Mouse (Mus musculus): ENCODE data around the gene Gtf2h1. TPM values are rescaled to one million over a fixed set of nuclear protein-coding genes. Genes with fewer than 3 reads are reported as not detected.

The Gtf2h1 gene
- polyA plus RNA-seq, 1 experiment from 2014 or later = 37.0 TPM

GRCm38 (mm10) chr7:46840787-46841525, 45.1 kb downstream of the Gtf2h1 start, which contains the start of gene Ldha:
TSS of gene Ldha (plus strand) at chr7:46841475.
- no peaks in the 10 kb centered on the region for H3K36me3 ChIP-seq
- no peak for ATAC-seq (ENCODE audit: low FRiP score)
- no peak within 1 kb of the TSS for H3K9ac ChIP-seq (replicated peaks)
- no peaks in the 10 kb centered on the region; the same call in 1 of the 2 replicates for H3K27me3 ChIP-seq (replicated peaks)
- no peaks in the 10 kb centered on the region for H3K9me3 ChIP-seq (replicated peaks)
- WGBS = 34% methylated on average over 6 of the region's 6 CpGs
- H3K4me2 ChIP-seq = no peak within 1 kb of the TSS
- H3K4me1 ChIP-seq = peaks cover 27% of the 10 kb centered on the region
- no peak within 1 kb of the TSS for H3K4me3 ChIP-seq (replicated peaks)
- H3K27ac ChIP-seq (replicated peaks) = no peak within 1 kb of the TSS

GRCm38 (mm10) chr7:46842278-46842677, 46.4 kb downstream of the Gtf2h1 start:
- no peak for ATAC-seq (ENCODE audit: low FRiP score)
- no peaks in the 10 kb centered on the region for H3K9me3 ChIP-seq (replicated peaks)
- H3K4me1 ChIP-seq = peaks cover 38% of the 10 kb centered on the region
- no peak overlapping the region for H3K4me2 ChIP-seq
- H3K9ac ChIP-seq (replicated peaks) = no peak overlapping the region
- H3K27me3 ChIP-seq (replicated peaks) = no peaks in the 10 kb centered on the region; the same call in 1 of the 2 replicates
- no peaks in the 10 kb centered on the region for H3K36me3 ChIP-seq
- no peak overlapping the region for H3K27ac ChIP-seq (replicated peaks)
- 38% methylated on average over 5 of the region's 5 CpGs for WGBS
- H3K4me3 ChIP-seq (replicated peaks) = no peak overlapping the region

DNA sequence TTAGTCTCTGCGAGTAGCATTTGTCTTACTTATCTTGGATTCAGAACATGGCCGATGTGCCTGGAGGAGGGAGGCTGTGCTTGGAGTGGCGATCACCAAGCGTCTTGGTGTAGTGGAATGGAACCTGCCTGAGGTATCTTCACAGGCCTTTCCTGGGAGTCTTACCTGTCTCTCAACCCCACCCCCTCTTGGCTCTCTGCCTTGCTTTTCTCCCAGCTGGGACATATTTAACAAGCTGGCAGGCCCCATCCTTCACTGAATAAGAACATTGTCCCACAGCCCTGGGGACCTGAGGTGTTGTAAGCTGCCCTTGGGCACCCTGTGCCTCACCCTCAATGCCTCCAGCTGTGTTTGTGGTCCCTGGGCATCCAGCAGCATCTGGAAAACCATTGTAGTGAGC, 47.7 kb downstream of the Gtf2h1 start:
- no peak for ATAC-seq (ENCODE audit: low FRiP score)

GRCm38 (mm10) chr7:46845211-46845977, 49.5 kb downstream of the Gtf2h1 start:
- under 1% methylated on average over 51 of the region's 51 CpGs for WGBS

More for the DNA sequence above, 47.7 kb downstream of the Gtf2h1 start:
- H3K27ac ChIP-seq (replicated peaks) = no peak overlapping the region
- H3K27me3 ChIP-seq (replicated peaks) = no peaks in the 10 kb centered on the region; the same call in 1 of the 2 replicates
- no peak overlapping the region for H3K9ac ChIP-seq (replicated peaks)
- H3K36me3 ChIP-seq = 0 out of 2 replicates have a peak, but pooled peaks cover under 1% of the 10 kb centered on the region
- H3K4me1 ChIP-seq = peaks cover 32% of the 10 kb centered on the region
- H3K4me3 ChIP-seq (replicated peaks) = no peak overlapping the region
- H3K4me2 ChIP-seq = no peak overlapping the region
- no peaks in the 10 kb centered on the region for H3K9me3 ChIP-seq (replicated peaks)
- 88% methylated on average over 4 of the region's 4 CpGs for WGBS

DNA sequence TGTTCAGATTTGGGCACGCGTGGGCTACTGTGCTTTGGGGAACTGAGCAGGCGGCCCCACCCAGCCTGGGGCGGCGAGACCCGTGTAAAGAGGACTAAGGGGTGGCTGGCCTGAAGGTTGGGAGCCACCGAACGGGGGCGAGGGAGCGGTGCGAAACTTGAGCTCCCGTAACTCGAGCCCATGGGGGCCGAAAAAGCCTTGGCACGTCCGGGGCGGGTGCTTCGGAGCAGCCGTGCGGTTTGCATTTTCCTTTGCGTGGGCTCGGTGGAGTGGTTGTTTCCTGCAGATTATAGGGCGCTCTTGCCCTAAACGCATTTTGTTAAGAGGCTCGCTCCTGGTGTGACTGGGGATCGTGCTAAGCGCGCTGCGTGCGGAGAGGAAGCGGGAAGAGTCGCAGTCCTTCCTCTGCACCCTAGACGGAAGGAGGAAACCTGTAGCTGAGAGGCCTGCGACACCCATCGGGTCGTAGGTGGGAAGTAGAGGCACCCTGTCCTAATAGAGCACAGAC, 50.1 kb downstream of the Gtf2h1 start:
- H3K9ac ChIP-seq (replicated peaks) = peak overlapping the region; percentile 87
- peak overlapping the region; percentile 93 for H3K4me2 ChIP-seq
- H3K36me3 ChIP-seq = peaks cover 20% of the 10 kb centered on the region
- peak; percentile 51 for ATAC-seq (ENCODE audit: low FRiP score)
- no peaks in the 10 kb centered on the region for H3K27me3 ChIP-seq (replicated peaks)
- H3K9me3 ChIP-seq (replicated peaks) = no peaks in the 10 kb centered on the region
- peaks cover 21% of the 10 kb centered on the region for H3K4me1 ChIP-seq
- peak overlapping the region; percentile 90 for H3K27ac ChIP-seq (replicated peaks)
- H3K4me3 ChIP-seq (replicated peaks) = peak overlapping the region; percentile 87
- under 1% methylated on average over 36 of the region's 36 CpGs for WGBS

More at GRCm38 (mm10) chr7:46845211-46845977, 49.5 kb downstream of the Gtf2h1 start:
- H3K4me3 ChIP-seq (replicated peaks) = peak overlapping the region; percentile 87
- no peaks in the 10 kb centered on the region; the same call in 1 of the 2 replicates for H3K27me3 ChIP-seq (replicated peaks)
- H3K9me3 ChIP-seq (replicated peaks) = no peaks in the 10 kb centered on the region
- ATAC-seq (ENCODE audit: low FRiP score) = peak; percentile 92
- peaks cover 16% of the 10 kb centered on the region for H3K36me3 ChIP-seq
- peak overlapping the region; percentile 90 for H3K27ac ChIP-seq (replicated peaks)
- H3K4me1 ChIP-seq = peaks cover 21% of the 10 kb centered on the region
- peak overlapping the region; percentile 93 for H3K4me2 ChIP-seq
- H3K9ac ChIP-seq (replicated peaks) = peak overlapping the region; percentile 87

DNA sequence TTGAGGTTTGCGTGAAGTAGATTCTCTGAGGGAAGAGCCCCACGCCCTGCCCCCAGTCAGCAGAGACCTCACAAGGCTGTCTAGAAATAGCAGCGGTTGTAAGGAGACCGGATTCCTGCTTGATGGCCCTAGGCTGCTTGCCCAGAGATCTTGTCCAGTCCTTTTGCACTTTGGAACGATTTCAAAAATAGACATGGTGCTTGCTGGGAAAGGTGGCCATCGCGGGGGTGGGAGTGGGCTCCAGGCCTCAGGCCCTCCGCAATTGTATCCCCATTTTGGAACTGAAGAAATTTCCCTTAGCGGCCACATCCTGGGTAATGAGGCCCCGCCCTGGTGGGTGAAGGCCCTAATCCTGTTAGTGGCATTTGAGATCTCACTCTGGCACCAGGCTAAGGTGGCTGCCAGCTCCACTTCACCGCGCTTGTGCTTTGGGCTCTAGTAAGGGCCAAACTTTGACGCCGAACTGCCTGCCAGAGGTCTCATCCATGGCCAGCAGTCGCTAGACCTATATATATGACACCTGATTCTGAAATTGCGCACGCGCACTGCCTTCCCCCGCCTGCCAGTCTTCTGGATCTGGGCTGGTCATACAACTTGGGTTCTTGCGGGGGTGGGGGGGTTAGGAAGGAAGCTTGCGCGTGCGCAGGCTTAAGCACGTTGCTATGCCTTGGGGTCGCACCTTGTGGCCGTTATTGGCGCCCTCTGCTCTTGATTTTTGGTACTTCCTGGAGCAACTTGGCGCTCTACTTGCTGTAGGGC, 50.8 kb downstream of the Gtf2h1 start:
- Histone ChIP-seq H3K27ac (replicated peaks) (peak overlapping the region; percentile 90), H3K4me1 (peaks cover 21% of the 10 kb centered on the region), H3K4me2 (peak overlapping the region; percentile 93), H3K9ac (replicated peaks) (peak overlapping the region; percentile 87), H3K9me3 (replicated peaks) (no peaks in the 10 kb centered on the region), H3K4me3 (replicated peaks) (peak overlapping the region; percentile 87), H3K27me3 (replicated peaks) (no peaks in the 10 kb centered on the region), H3K36me3 (peaks cover 26% of the 10 kb centered on the region)
- ATAC-seq (ENCODE audit: low FRiP score) = peak; percentile 68
- WGBS = 1% methylated on average over 28 of the region's 28 CpGs

GRCm38 (mm10) chr7:46849287-46849686, 53.4 kb downstream of the Gtf2h1 start:
- WGBS = 73% methylated on average over 5 of the region's 5 CpGs
- Histone ChIP-seq H3K9me3 (replicated peaks) (no peaks in the 10 kb centered on the region), H3K9ac (replicated peaks) (no peak overlapping the region), H3K4me3 (replicated peaks) (no peak overlapping the region), H3K27me3 (replicated peaks) (no peaks in the 10 kb centered on the region), H3K4me1 (peaks cover 21% of the 10 kb centered on the region), H3K4me2 (no peak overlapping the region), H3K27ac (replicated peaks) (no peak overlapping the region), H3K36me3 (peaks cover 52% of the 10 kb centered on the region)
- ATAC-seq (ENCODE audit: low FRiP score) = no peak

DNA sequence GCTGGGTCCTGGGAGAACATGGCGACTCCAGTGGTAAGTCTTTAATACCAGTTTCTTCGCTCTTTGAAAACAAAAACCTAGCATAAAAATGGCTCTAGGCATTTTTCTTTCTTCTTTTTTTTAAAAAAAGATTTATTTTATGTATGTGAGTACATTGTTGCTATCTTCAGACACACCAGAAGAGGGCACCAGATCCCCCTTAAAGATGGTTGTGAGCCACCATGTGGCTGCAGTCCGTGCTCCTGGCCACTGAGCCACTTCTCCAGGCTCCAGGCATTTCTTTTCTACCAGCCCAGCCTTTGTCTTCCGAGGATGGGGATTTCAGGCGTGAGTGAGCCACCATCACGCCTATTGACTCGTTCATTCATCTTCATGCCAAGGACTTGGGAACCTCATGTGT, 55.1 kb downstream of the Gtf2h1 start:
- Histone ChIP-seq H3K27me3 (replicated peaks) (no peaks in the 10 kb centered on the region), H3K4me3 (replicated peaks) (no peak overlapping the region), H3K9ac (replicated peaks) (no peak overlapping the region), H3K4me1 (peaks cover 12% of the 10 kb centered on the region), H3K9me3 (replicated peaks) (no peaks in the 10 kb centered on the region), H3K4me2 (no peak overlapping the region), H3K36me3 (peaks cover 64% of the 10 kb centered on the region), H3K27ac (replicated peaks) (no peak overlapping the region)
- no peak for ATAC-seq (ENCODE audit: low FRiP score)
- 52% methylated on average over 7 of the region's 7 CpGs for WGBS

DNA sequence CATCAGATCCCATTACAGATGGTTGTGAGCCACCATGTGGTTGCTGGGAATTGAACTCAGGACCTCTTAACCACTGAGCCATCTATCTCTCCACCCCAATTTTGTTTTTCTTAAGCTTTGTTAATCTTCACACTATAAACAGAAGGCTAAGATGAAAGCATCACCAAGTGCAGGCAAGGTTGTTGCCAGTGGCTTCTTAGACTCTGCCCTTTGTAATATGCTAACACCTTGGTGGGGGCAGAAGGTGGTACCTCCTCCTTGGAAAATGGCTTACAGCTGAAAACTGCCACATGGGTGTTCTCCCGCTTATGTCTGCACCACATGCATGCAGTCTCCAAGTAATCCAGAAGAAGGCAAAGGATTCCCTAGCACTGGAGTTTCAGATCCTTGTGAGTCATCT, 56.8 kb downstream of the Gtf2h1 start:
- H3K4me2 ChIP-seq = no peak overlapping the region
- 93% methylated on average over 1 of the region's 1 CpGs for WGBS
- no peak for ATAC-seq (ENCODE audit: low FRiP score)
- no peak overlapping the region for H3K27ac ChIP-seq (replicated peaks)
- no peaks in the 10 kb centered on the region for H3K4me1 ChIP-seq
- no peak overlapping the region for H3K9ac ChIP-seq (replicated peaks)
- no peak overlapping the region for H3K4me3 ChIP-seq (replicated peaks)
- no peaks in the 10 kb centered on the region for H3K9me3 ChIP-seq (replicated peaks)
- peaks cover 64% of the 10 kb centered on the region for H3K36me3 ChIP-seq
- no peaks in the 10 kb centered on the region for H3K27me3 ChIP-seq (replicated peaks)

- no peaks in the 10 kb centered on the region for H3K27me3 ChIP-seq (replicated peaks)
- no peak overlapping the region for H3K4me3 ChIP-seq (replicated peaks)
- H3K36me3 ChIP-seq = peaks cover 64% of the 10 kb centered on the region
- H3K4me1 ChIP-seq = no peaks in the 10 kb centered on the region
- H3K27ac ChIP-seq (replicated peaks) = no peak overlapping the region
- WGBS = 89% methylated on average over 9 of the region's 9 CpGs
- no peak overlapping the region for H3K4me2 ChIP-seq
- no peak for ATAC-seq (ENCODE audit: low FRiP score)
- no peaks in the 10 kb centered on the region for H3K9me3 ChIP-seq (replicated peaks)
- no peak overlapping the region for H3K9ac ChIP-seq (replicated peaks)
Observed at GRCm38 (mm10) chr7:46853365-46853764, 57.5 kb downstream of the Gtf2h1 start.

DNA sequence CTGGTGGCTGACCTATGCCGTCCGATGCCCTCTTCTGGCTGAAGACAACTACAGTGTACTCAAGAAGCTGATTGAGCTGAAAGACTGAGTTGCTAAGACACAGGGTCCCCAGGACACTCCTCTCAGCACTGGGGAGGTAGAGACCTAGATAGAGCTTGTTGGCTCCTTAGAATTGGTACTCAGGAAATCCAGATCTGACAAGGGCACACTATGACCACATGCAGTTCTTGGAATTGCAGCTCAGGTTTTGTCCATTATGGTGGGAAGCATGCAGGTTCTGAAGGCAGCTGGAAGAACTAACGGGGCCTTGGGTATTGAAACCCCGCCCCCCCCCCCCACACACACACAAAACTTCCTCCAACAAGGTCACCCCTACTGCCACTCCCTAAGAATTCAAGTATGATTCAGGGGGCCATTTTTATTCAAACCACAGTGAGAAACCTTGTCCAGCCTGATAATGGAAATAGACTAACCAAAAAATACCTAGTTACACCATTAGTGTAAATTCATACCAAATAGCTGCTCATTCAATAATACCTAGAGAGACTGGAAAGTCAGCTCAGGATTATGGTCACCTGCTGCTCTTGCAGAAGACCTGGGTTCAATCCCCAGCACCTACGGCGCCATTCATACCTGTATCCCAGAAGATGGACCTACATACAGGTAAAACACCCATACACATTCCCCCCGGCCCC, 60.1 kb downstream of the Gtf2h1 start:
- WGBS = 74% methylated on average over 7 of the region's 7 CpGs
- no peak overlapping the region for H3K4me3 ChIP-seq (replicated peaks)
- ATAC-seq (ENCODE audit: low FRiP score) = no peak

More for the DNA sequence above, 60.1 kb downstream of the Gtf2h1 start:
- H3K4me1 ChIP-seq = no peaks in the 10 kb centered on the region
- H3K27me3 ChIP-seq (replicated peaks) = no peaks in the 10 kb centered on the region
- H3K4me2 ChIP-seq = no peak overlapping the region
- no peak overlapping the region for H3K27ac ChIP-seq (replicated peaks)
- H3K9me3 ChIP-seq (replicated peaks) = no peaks in the 10 kb centered on the region
- no peak overlapping the region for H3K9ac ChIP-seq (replicated peaks)
- H3K36me3 ChIP-seq = peaks cover 44% of the 10 kb centered on the region

Measured in neural tube, embryonic 15.5 days (tissue).